Mouse (Mus musculus) gastrocnemius, postnatal 4 days (tissue): ENCODE measurements around the gene Ston1. TPM values are rescaled to one million over a fixed set of nuclear protein-coding genes. Genes with fewer than 3 reads are reported as not detected.

ENCODE experiments used
- DNase-seq, 2 experiments: peaks; one replicate each; pipeline ENCODE4 v3.0.0; 2021 to 2022; ENCODE audit warnings: low spot score in 2 of 2, mixed read lengths in 2 of 2
- total RNA-seq, 2 experiments: library from RNA; stranded (reverse); gene quantifications; 2 replicates each; pipeline ENCODE4 v1.2.3; 2021

The Ston1 gene
- total RNA-seq, 2 experiments from 2014 or later: 20.4 to 25.6 TPM

DNA sequence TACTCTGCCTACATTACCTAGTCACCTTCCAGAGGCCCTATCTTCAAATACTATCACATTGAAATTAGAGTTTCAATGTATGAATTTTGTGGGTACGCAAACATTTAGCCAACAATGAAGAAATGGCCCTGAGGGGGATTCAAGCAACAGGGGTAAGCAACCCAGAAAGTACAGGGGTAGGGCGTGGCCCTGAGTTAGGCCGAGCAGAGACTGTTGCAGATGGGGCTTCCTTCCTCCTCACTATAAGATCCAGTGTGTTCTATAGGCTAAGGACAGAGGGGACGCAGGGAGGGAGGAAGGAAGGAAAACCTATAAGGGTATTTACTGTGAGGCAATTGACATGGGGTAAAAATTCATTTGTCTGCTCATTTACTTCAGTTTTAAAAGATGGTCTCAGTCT, 26.9 kb downstream of the Ston1 start:
- no peak for DNase-seq

DNA sequence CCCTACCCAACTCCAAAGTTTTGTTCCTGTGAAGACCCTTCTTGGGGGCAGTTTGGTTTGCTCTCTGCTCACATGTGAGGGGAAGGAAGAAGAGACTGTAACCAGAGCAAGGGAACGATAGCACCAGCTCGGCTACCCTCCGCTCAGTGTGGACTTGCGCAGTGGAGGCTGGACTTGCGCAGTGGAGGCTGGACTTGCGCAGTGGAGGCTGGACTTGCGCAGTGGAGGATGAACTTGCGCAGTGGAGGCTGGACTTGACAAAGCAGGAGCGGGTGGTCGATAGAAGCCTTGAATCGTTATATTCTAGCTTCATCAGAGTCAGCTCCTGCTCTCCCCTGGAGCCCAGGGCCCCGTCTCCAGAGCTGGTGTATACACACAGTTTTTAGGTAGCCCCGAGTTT, 27.9 kb downstream of the Ston1 start:
- no peak for DNase-seq

GRCm38 (mm10) chr17:88625931-88626330, 28.4 kb downstream of the Ston1 start:
- DNase-seq: no peak

- no peak for DNase-seq
Observed at GRCm38 (mm10) chr17:88626347-88626811, 28.9 kb downstream of the Ston1 start.

DNA sequence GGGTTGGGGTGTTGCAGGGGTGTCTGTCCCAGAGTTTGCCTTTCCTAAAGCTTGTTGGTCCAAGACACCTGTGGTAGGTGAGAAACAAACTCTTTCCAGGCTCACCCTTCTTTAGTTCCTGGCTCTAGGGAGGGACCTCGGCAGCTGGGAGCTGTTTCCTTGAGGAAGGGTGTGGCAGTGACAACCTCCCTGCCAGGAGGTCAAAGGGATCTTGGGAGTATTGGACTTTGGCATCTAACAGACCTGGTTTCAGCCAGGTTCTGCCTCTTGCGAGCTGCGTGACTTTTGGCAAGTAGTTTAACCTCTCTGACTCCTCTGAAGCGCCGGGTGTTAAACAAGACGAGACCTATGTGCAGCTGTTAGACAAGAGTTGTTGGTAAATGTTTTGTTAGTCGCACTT, 29.7 kb downstream of the Ston1 start:
- DNase-seq: no peak

DNA sequence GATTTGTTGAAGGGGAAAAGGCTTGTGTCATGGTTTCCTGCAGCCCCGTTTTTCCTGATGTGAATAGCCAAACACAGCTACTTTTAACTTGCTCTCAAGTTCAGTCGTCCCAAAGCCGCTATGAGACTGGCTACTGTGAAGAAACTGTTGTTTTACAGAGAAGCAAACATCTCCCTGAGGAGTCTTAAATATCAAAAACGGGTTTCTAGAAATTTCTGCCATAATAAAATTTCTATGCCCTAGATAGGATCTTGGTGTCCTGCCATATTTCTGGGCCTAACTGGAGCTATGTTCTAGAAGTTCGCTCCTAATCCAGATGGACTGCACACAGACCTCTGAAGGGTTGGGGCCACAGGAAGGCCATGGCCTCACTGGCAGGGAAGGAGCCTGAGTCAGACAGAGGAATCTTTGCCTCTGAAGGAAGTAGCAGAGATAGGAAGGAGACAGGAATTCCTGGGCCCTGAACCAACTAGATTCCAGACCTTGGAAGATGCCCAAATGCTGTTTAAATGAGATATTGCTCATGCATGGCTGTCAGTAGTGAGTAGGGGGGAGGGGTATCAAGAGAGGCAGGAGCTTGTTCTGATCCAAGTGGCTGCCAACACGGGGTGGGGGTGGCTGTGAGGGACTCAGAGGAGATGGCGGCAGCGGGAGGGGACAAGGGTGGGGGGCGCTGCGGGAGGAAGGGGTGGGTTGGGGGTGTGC, 31.3 kb downstream of the Ston1 start:
- peak in 1 of 2 experiments; percentile 49 for DNase-seq

GRCm38 (mm10) chr17:88629381-88629759, 31.9 kb downstream of the Ston1 start:
- DNase-seq: peak in 1 of 2 experiments; percentile 63

DNA sequence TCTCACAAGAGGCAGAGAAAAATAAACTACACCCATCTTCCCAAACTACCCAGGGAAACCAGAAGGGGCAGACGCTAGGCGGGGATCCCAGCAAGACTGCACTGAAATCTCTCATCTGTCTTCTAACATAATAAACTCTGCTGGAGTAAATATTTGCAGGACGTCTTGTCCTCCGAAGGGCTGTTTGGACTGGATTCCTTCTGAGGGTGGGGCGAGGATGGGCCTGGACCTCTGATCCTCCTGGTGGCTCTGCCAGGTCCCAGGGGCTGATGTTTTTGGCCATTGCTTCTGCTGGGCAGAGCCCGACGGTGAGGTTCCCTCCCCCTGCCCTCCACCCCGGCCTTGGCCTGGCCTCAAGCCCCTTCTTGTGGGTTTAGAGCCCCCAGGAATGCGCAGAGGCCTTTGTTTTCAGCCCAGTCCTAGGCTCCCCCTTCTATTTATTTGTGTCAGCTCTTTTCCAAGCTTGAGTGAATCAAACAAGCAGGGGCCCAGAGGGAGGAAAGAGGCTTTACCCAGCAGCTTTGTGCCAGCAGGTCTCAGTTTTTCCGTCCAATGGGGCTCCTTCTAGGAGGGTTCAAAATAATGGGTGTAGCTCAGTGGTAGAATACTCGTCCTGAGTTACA, 32.6 kb downstream of the Ston1 start:
- DNase-seq: peak in 1 of 2 experiments; percentile 39

GRCm38 (mm10) chr17:88630554-88630948, 33.1 kb downstream of the Ston1 start:
- no peak for DNase-seq

DNA sequence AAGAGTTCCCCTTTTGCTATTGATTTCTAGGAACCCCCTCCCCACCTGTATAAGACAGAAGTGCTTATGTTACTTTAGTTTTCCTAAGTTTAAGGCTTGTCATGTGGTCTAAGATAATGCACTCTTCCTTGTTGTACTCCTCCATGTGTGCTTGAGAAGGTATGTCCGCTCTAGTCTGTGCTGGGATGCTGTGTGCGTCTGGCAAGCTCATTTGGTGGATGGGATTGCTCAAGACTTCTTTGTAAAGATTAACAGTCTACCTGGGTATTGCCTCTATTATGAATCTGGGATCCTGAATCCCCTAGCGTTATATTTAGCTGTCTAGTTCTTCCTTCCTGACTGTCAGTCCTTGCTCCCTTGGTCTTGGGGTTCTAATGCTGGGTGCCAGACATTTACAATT, 35.1 kb downstream of the Ston1 start:
- DNase-seq: no peak

GRCm38 (mm10) chr17:88636076-88636475, 38.6 kb downstream of the Ston1 start:
- DNase-seq: no peak

GRCm38 (mm10) chr17:88636587-88636986, 39.1 kb downstream of the Ston1 start:
- DNase-seq: no peak

DNA sequence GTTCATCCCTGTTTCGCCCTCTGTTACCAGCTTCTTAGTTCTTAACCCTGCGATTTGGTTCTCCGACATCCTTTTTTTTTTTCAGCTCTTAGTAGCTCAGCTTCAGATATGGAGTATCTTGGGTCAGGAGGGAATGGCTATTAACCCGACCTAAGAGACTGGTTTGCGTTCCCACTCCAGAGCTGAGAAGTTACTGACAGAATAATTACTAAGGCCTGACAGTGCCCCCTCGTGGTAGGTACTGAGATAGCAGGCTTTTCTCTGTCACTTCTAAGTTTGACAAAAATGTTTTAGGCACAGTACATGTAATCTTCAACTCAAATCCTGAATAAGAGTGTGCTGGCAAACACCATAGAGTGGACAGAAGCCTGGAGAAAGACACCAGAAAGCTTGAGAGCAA, 43.5 kb downstream of the Ston1 start:
- peak; percentile 63 to 65 for DNase-seq

- no peak for DNase-seq
Observed at GRCm38 (mm10) chr17:88641836-88642235, 44.4 kb downstream of the Ston1 start.

- no peak for DNase-seq
Observed at GRCm38 (mm10) chr17:88644876-88645275, 47.4 kb downstream of the Ston1 start.

- DNase-seq: no peak
Observed at GRCm38 (mm10) chr17:88645299-88645698, 47.8 kb downstream of the Ston1 start.

DNA sequence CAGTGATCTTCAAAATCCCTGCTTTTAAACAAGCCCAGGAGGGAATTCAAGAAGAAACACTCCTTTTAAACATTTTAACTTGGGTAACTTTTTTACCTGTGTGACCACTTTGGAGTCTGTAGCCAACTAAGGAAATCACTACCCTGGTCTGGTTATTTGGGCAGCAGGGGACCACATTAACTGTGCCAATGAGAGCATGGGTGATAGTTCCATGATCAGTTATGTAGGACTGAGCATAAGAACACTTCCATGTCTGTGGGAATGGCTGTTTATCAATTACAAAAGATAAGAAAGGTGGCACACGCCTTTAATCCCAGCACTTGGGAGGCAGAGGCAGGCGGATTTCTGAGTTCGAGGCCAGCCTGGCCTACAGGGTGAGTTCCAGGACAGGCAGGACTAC, 49.7 kb downstream of the Ston1 start:
- DNase-seq: no peak

DNA sequence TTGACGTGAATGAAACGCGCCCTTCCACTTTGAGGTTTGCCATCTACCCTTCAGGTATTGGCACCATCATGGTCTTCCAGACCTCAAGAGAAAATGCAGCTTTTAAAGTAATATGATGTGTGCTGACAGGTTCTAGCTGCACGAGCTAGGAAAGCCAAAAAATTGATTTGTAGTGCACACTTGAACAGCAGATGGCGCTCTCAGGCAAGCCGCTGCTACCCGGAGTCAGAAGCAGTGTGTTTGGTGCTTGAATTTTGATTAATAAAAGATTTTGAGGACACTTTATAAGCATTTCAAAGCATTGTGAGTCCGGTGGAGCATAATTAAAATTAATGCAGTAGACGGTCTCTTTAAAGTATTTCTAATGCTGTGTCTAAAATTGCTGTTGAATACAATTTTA, 54.5 kb downstream of the Ston1 start:
- peak in 1 of 2 experiments; percentile 50 for DNase-seq

DNA sequence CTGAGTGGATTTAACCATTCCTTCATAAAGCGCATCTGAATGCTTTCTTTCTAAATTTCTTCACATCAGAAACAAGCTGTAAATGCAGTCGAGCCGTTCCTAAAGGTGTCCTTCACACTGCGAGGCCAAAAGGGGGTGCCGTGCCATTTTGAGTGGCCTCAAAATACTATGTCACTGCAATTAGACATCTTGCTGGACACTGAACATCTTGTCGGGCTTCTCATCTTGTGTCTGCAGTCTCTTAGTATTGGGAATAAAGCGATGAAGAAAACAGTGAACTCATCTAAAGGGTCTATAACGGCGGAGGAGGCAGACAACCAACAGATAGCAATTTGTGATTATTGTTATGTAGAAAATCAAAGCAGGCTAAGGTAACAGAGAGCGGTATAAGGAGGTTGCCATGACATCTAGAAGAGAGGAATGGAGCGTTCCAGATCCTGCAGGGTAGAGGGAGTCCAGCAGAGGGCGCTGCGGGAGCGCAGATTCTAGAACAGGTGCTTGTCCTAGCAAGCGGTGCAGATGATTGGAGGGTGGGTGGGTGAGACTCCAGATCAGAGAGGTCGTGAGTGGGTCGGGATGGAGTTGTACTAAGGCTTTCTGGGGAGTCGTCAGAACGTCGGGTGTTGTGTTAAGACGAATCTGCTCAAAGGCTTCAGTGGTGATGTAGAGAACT, 55.4 kb downstream of the Ston1 start:
- DNase-seq: peak; percentile 50 to 67

DNA sequence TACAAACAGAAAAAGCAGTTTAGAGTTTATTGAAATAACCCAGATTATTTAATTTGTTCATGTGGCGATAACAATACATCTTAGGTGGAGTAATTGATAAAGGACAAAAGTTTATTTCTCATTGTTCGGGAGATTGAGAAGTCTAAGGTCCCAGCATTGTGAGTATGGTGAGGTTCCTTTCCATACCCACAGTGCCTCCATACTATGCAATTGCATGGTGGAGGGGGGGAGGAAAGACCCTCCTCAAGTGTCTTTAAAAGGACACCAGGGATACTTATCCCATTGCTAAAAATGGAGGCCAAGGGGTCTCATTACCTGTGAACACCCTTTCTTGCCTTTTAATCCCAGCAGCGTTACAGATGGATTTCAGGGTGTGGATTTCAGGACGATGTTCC, 55.9 kb downstream of the Ston1 start:
- no peak for DNase-seq

DNA sequence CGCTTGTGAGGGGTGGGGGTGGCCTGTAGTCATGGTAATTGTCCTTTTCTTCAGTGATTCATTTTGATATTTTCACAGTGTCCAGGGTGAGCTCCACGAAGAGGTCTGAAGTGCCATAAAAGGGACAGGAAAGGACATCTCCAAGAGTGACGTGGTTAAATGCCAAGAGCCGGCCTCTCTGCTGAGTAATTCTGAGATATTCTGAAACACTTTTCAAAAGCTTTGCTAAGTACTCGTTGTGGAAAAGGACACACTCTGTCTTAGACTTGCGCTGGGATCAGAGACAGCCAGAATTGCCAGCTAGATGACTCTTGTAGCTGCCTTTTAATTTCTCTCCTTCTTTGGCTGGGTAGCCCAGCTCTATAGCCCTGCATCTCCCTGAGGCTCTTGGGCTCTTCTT, 61.0 kb downstream of the Ston1 start:
- DNase-seq: no peak

- DNase-seq: no peak
Observed at GRCm38 (mm10) chr17:88666076-88666475, 68.6 kb downstream of the Ston1 start.
